Mouse (Mus musculus): ENCODE measurements around the gene Pkd2l1.

DNA sequence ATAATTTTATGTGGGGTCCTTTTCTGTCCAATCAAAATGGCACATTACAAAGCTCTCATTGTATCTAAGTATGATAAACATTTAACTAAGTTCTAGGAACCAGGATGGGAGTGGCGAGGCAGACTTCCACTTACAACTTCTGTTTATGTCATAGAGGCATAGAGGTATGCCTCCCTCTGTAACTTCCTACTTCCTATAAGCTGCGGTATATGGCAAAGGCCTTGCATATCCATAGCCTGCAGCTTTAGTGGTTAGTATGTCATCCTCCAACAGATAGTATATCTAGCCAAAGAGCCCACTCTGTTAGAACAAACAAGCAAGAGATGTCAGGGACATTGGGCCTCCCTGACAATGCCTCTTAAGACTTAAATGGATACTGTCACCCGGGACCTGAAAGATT, 15.5 kb downstream of the Pkd2l1 start:
- no peak for TF ChIP-seq POLR2A (IDR thresholded peaks at IDR 0.05; ENCODE audit: borderline replicate concordance, control insufficient read depth, low read depth, low read length)
- no peak for TF ChIP-seq CTCF (IDR thresholded peaks at IDR 0.05; ENCODE audit: control insufficient read depth, insufficient read depth, low read length)

All from bone marrow, adult 2 months (tissue).